Mouse (Mus musculus) limb, embryonic 13.5 days (tissue): ENCODE measurements around the gene Dynlrb1. TPM values are rescaled to one million over a fixed set of nuclear protein-coding genes. Genes with fewer than 3 reads are reported as not detected.
A peak's percentile ranks its signal among the peaks of the same experiment; 100 is the strongest.

Source experiments
- ATAC-seq: fragments of 200-750 bp; cut with Nextera tagmentation; 2 replicates; pipeline ENCODE4 v1.8.0; 2017; ENCODE audit warnings: low read depth, moderate number of reproducible peaks, moderate TSS enrichment; ENCODE audit not compliant: low FRiP score
- H3K27ac ChIP-seq: fragments of 300-500 bp; sonication (generic); 2 replicates; pipeline ENCODE4 v1.5.1; 2015; ENCODE audit warnings: inconsistent platforms, mild to moderate bottlenecking, moderate library complexity
- H3K27me3 ChIP-seq: fragments of 300-500 bp; sonication (generic); 2 replicates; pipeline ENCODE4 v1.6.1; 2015; ENCODE audit warnings: mild to moderate bottlenecking, inconsistent platforms
- H3K36me3 ChIP-seq: fragments of 300-500 bp; sonication (generic); 2 replicates; pipeline ENCODE4 v1.6.1; 2015; ENCODE audit warnings: inconsistent platforms, mild to moderate bottlenecking, moderate library complexity
- H3K4me1 ChIP-seq: fragments of 300-500 bp; sonication (generic); 2 replicates; pipeline ENCODE4 v1.6.1; 2015; ENCODE audit warnings: inconsistent platforms
- H3K4me2 ChIP-seq: fragments of 300-500 bp; sonication (generic); replicated peaks from 2 replicates; pipeline ENCODE4 v1.6.1; 2015; ENCODE audit warnings: inconsistent platforms, mild to moderate bottlenecking, moderate library complexity
- H3K4me3 ChIP-seq: fragments of 300-500 bp; sonication (generic); 2 replicates; pipeline ENCODE4 v1.5.1; 2015; ENCODE audit warnings: moderate library complexity, mild to moderate bottlenecking, inconsistent platforms
- H3K9ac ChIP-seq: fragments of 300-500 bp; sonication (generic); 2 replicates; pipeline ENCODE4 v1.6.1; 2015; ENCODE audit warnings: mild to moderate bottlenecking, inconsistent platforms
- H3K9me3 ChIP-seq: fragments of 300-500 bp; sonication (generic); 2 replicates; pipeline ENCODE4 v1.6.1; 2016; ENCODE audit warnings: inconsistent platforms
- WGBS: fragments of 180-500 bp; shearing (Covaris S2); methylation state at CpG from one replicate; pipeline ENCODE4 v1.1.7; 2015; 5-methylcytosine and 5-hydroxymethylcytosine counted together
- polyA plus RNA-seq: library from polyadenylated mRNA; unstranded; fragments of >200 nt; fragmentation: Nextera tagmentation; extraction: Ambion mirVana; gene quantifications from 2 replicates; pipeline ENCODE4 v1.2.1, GENCODE M21; 2015

The Dynlrb1 gene
- polyA plus RNA-seq, 1 experiment from 2014 or later = 484 TPM

DNA sequence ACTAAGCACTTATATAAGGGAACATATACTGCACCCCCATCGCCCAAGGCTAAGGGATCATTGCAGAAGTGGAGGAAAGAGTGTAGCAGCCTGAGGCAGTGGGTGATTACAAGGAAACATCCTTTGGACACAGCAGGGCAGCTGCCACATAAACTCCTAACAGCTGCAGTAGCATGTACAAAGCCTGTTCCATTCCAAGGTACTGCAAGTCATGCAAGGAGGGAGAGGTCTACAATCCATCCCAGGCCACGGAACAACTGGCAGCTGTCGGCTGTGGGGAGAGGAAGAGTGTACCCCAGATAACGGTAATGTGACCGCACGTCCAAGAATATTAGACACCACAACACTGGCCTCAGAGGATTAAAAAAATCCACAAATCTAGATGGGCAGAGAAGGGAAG is 29.2 kb downstream of the Dynlrb1 start:
- no peaks in the 10 kb centered on the region for H3K36me3 ChIP-seq
- WGBS = 65% methylated on average over 6 of the region's 6 CpGs
- 0 out of 2 replicates have a peak, but pooled peaks cover 3% of the 10 kb centered on the region for H3K9me3 ChIP-seq
- H3K9ac ChIP-seq = no peak overlapping the region
- H3K4me3 ChIP-seq = no peak overlapping the region
- H3K4me1 ChIP-seq = no peaks in the 10 kb centered on the region
- no peak for ATAC-seq
- H3K27ac ChIP-seq = no peak overlapping the region
- no peak overlapping the region for H3K4me2 ChIP-seq
- no peaks in the 10 kb centered on the region for H3K27me3 ChIP-seq

DNA sequence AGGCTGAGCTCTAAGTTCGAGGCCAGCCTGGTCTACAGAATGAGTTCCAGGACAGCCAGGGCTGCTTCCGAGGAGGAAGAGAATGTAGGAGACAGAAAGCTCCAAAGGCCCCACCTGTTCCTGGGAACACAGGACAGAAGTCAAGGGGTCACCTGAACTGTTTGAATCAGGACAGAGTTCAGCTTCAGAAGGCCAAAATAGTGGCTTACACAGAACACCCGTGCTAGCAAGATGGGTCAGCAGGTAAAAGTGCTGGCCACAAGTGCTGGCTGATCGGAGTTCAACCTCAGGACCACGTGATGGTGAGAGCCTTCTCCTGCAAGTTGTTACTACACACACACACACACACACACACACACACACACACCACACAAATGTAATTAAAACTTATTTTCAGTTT is 30.6 kb downstream of the Dynlrb1 start:
- H3K4me3 ChIP-seq = no peak overlapping the region
- H3K9ac ChIP-seq = no peak overlapping the region
- 0 out of 2 replicates have a peak, but pooled peaks cover 3% of the 10 kb centered on the region for H3K9me3 ChIP-seq
- no peaks in the 10 kb centered on the region for H3K4me1 ChIP-seq
- H3K4me2 ChIP-seq = no peak overlapping the region
- no peak overlapping the region for H3K27ac ChIP-seq
- H3K36me3 ChIP-seq = no peaks in the 10 kb centered on the region
- H3K27me3 ChIP-seq = no peaks in the 10 kb centered on the region
- no peak for ATAC-seq
- 78% methylated on average over 5 of the region's 5 CpGs for WGBS

DNA sequence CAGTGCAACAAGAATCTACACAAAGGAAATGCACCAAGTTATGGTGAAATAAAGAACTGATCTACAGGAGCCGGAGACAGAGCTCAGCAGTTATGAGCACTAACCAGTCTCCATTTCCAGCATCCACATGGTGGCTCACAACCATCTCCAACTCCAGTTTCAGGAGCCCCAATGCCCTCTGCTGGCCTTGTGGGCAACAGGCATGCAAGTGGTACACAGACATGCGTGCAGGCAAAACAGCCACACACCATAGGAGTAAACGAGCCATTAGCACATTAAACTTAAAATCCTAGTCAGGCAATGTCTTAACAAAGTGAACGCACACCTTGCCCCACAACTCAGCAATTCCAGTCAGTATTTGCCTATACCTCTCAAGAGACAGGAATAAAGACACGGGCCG is 35.6 kb downstream of the Dynlrb1 start:
- no peak overlapping the region for H3K4me3 ChIP-seq
- H3K4me1 ChIP-seq = peaks cover 6% of the 10 kb centered on the region
- WGBS = 84% methylated on average over 6 of the region's 6 CpGs

GRCm38 (mm10) chr2:155272396-155273170 is 36.2 kb downstream of the Dynlrb1 start:
- H3K27ac ChIP-seq = no peak overlapping the region
- ATAC-seq = no peak
- peaks cover 13% of the 10 kb centered on the region for H3K4me1 ChIP-seq
- H3K4me2 ChIP-seq = no peak overlapping the region
- 0 out of 2 replicates have a peak, but pooled peaks cover under 1% of the 10 kb centered on the region for H3K36me3 ChIP-seq
- 71% methylated on average over 10 of the region's 10 CpGs for WGBS
- no peak overlapping the region for H3K9ac ChIP-seq
- no peaks in the 10 kb centered on the region for H3K9me3 ChIP-seq
- H3K27me3 ChIP-seq = no peaks in the 10 kb centered on the region
- H3K4me3 ChIP-seq = no peak overlapping the region

More for the DNA sequence above, 35.6 kb downstream of the Dynlrb1 start:
- Histone ChIP-seq H3K9me3 (no peaks in the 10 kb centered on the region), H3K27me3 (no peaks in the 10 kb centered on the region), H3K36me3 (no peaks in the 10 kb centered on the region), H3K27ac (no peak overlapping the region), H3K9ac (no peak overlapping the region), H3K4me2 (no peak overlapping the region)
- no peak for ATAC-seq

DNA sequence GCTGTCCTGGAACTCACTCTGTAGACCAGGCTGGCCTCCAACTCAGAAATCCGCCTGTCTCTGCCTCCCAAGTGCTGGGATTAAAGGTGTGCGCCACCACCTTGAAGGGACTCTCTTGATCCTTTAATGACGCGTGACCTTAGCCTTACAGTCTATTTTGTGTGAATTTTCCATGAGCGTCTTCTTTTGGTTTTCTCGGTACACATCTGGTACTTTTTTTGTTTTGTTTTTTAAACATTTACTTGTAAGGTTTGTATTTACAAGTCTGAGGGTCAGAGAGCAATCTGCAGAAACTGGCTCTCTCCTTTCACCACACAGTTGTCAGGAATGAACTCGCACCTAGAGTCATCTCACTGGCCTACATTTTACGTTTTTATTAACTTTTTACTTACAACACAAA is 37.3 kb downstream of the Dynlrb1 start:
- peaks cover 11% of the 10 kb centered on the region for H3K36me3 ChIP-seq
- no peak overlapping the region for H3K27ac ChIP-seq
- WGBS = 87% methylated on average over 8 of the region's 8 CpGs
- peaks cover 16% of the 10 kb centered on the region for H3K4me1 ChIP-seq
- H3K27me3 ChIP-seq = no peaks in the 10 kb centered on the region
- no peak overlapping the region for H3K4me3 ChIP-seq
- H3K9me3 ChIP-seq = no peaks in the 10 kb centered on the region
- H3K9ac ChIP-seq = no peak overlapping the region
- ATAC-seq = no peak
- no peak overlapping the region for H3K4me2 ChIP-seq

DNA sequence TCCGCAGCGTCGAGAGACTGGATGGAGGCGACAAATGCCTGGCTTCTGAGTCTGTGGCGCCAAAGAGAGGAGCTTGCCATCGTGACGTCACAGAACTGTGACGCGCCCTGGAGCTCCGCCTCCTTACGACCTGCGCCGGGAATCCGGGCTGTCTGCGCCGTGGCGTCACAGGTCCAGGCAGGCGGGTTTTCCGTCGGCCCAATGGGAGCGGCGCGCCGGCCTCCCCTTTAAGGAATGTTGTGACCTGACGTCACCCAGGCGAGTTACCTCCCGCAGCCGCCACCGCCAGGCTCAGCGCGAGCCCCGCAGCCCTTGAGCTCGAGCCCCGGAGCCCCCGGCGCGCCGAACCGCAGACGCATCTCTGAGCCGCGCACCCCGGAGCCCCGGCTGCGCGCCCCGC is 39.9 kb downstream of the Dynlrb1 start, which contains the start of gene Map1lc3a:
Gene Map1lc3a (plus strand): TSS at position 103 of the 400 bp plus-strand sequence.
- Histone ChIP-seq H3K4me2 (peak within 1 kb of the TSS; percentile 65), H3K27me3 (no peaks in the 10 kb centered on the region), H3K27ac (peak within 1 kb of the TSS; percentile 88), H3K9ac (peak within 1 kb of the TSS; percentile 92), H3K9me3 (no peaks in the 10 kb centered on the region), H3K4me3 (peak within 1 kb of the TSS; percentile 94), H3K4me1 (peaks cover 16% of the 10 kb centered on the region), H3K36me3 (peaks cover 26% of the 10 kb centered on the region)
- ATAC-seq = peak; percentile 93
- WGBS = 1% methylated on average over 47 of the region's 47 CpGs

- under 1% methylated on average over 48 of the region's 49 CpGs for WGBS
- H3K27ac ChIP-seq = peak overlapping the region; percentile 88
- peak; percentile 85 for ATAC-seq
Observed at GRCm38 (mm10) chr2:155276621-155277175, 40.4 kb downstream of the Dynlrb1 start.

DNA sequence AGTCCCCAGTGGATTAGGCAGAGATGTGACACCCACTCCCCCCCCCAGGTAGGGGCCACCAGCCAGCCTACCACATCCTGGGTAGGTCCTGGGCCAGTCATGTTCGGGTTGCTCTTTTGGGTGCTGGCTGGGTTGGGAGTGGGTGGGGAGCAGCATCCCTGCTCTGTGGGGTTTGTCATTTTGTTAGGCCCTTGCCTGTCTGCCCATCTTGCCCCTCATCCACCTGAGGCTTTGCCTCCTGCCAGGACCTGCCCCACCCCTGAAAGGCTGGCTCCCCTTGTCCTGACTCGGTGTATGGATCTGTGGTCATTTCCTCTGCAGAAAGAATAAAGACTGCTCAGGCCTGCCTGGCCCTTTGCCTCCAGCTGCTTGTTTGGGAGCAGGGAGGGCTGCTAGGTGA is 41.4 kb downstream of the Dynlrb1 start:
- Histone ChIP-seq H3K4me1 (peaks cover 16% of the 10 kb centered on the region), H3K4me3 (peak overlapping the region; percentile 94; the same call in 1 of the 2 replicates), H3K4me2 (peak overlapping the region; percentile 65; the same call in 1 of the 2 replicates), H3K36me3 (peaks cover 34% of the 10 kb centered on the region), H3K27me3 (no peaks in the 10 kb centered on the region), H3K9me3 (no peaks in the 10 kb centered on the region), H3K9ac (no peak overlapping the region), H3K27ac (no peak overlapping the region)
- WGBS = 80% methylated on average over 2 of the region's 2 CpGs
- no peak for ATAC-seq

More at GRCm38 (mm10) chr2:155276621-155277175, 40.4 kb downstream of the Dynlrb1 start:
- Histone ChIP-seq H3K27me3 (no peaks in the 10 kb centered on the region), H3K36me3 (peaks cover 30% of the 10 kb centered on the region), H3K4me1 (peaks cover 16% of the 10 kb centered on the region), H3K9me3 (no peaks in the 10 kb centered on the region), H3K4me3 (peak overlapping the region; percentile 94), H3K9ac (peak overlapping the region; percentile 92), H3K4me2 (peak overlapping the region; percentile 65)

DNA sequence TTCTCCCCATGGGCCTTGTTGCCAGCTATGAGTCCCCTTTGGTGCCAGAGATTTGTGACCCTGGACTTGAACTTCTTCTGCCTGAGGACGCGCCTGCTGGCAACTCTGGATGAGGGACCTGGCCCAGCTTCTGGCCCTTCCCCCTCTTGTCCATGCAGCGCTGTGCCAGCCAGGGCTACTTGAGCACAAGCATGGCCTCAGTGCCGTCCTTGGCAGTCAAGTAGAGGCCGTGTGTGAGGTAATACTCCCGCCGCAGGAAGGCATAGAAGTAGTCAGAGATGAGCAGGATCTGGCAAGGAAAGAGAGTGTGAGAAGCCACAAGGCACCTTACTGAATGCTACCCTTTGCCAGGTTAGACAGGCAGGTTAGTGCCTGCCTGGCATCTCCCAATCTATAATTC is 42.0 kb downstream of the Dynlrb1 start:
- WGBS = 96% methylated on average over 7 of the region's 7 CpGs
- ATAC-seq = no peak
- Histone ChIP-seq H3K36me3 (peaks cover 34% of the 10 kb centered on the region), H3K4me1 (peaks cover 16% of the 10 kb centered on the region), H3K4me3 (no peak overlapping the region), H3K27ac (no peak overlapping the region), H3K9me3 (no peaks in the 10 kb centered on the region), H3K4me2 (no peak overlapping the region), H3K27me3 (no peaks in the 10 kb centered on the region), H3K9ac (no peak overlapping the region)

DNA sequence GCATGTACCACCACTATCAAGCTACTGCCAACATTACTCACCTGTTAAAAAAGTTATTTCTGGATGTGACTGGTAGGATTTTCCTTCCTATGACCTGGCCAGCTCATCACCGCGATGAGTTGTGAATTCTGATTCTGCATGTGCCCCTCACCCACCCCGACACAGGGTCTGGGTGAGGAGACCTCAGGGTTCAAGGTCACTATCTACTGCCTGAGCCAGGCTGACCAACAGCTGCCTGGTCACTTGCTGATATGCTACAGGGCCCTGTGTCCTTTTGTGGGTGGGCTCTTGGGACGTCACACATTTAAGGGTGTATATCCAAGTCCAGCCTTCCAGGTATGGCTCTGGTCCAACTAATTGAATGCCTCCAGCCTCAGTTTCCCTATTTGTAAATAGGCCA is 42.8 kb downstream of the Dynlrb1 start:
- Histone ChIP-seq H3K27ac (no peak overlapping the region), H3K36me3 (peaks cover 39% of the 10 kb centered on the region), H3K9ac (no peak overlapping the region), H3K4me1 (peaks cover 16% of the 10 kb centered on the region), H3K4me2 (no peak overlapping the region), H3K4me3 (no peak overlapping the region), H3K27me3 (no peaks in the 10 kb centered on the region), H3K9me3 (no peaks in the 10 kb centered on the region)
- 96% methylated on average over 4 of the region's 4 CpGs for WGBS
- no peak for ATAC-seq

DNA sequence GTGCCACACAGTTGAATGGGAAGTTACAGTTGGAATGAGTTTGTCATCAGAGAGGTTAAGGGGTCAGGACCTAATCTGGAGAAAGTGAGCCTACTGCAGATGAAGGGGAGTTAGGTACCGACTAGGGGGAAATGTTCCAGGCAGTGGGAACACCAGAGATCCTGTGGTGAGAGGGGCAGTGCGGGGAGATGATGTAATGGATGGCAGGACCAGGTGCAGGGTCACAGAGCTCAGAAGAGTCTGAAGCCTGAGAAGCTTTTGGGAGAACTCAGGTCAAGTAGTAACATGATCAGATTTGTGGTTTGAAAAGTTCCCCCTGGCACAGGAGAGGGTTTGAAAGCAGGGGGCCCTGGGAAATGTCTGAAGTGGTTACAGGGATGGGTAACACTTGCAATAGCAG is 43.8 kb downstream of the Dynlrb1 start:
- H3K27ac ChIP-seq = no peak overlapping the region
- peaks cover 16% of the 10 kb centered on the region for H3K4me1 ChIP-seq
- H3K9ac ChIP-seq = no peak overlapping the region
- H3K9me3 ChIP-seq = no peaks in the 10 kb centered on the region
- peaks cover 45% of the 10 kb centered on the region for H3K36me3 ChIP-seq
- no peaks in the 10 kb centered on the region for H3K27me3 ChIP-seq
- 58% methylated on average over 2 of the region's 2 CpGs for WGBS
- H3K4me2 ChIP-seq = no peak overlapping the region
- no peak for ATAC-seq
- no peak overlapping the region for H3K4me3 ChIP-seq

- H3K4me1 ChIP-seq = no peaks in the 10 kb centered on the region
- H3K9ac ChIP-seq = no peak overlapping the region
- H3K36me3 ChIP-seq = peaks cover 38% of the 10 kb centered on the region
- H3K4me2 ChIP-seq = no peak overlapping the region
- H3K9me3 ChIP-seq = no peaks in the 10 kb centered on the region
- no peak overlapping the region for H3K4me3 ChIP-seq
- H3K27ac ChIP-seq = no peak overlapping the region
- H3K27me3 ChIP-seq = no peaks in the 10 kb centered on the region
- 85% methylated on average over 4 of the region's 4 CpGs for WGBS
- ATAC-seq = no peak
Observed at GRCm38 (mm10) chr2:155283793-155284192, 47.5 kb downstream of the Dynlrb1 start.
